Mouse (Mus musculus) kidney, postnatal 0 days (tissue): ENCODE results near the gene Gjb6. TPM values are rescaled to one million over a fixed set of nuclear protein-coding genes. Genes with fewer than 3 reads are reported as not detected.

Experiments used
- ATAC-seq: fragments of 200-750 bp; cut with Nextera tagmentation; replicated peaks from 2 replicates; pipeline ENCODE4 v1.8.0; 2017; ENCODE audit warnings: low read depth, moderate number of reproducible peaks, moderate TSS enrichment, moderate library complexity; ENCODE audit not compliant: low FRiP score
- DNase-seq: peaks from one replicate; pipeline ENCODE4 v3.0.0-alpha.2; 2016; ENCODE audit warnings: low spot score
- H3K27ac ChIP-seq: fragments of 300-500 bp; sonication (generic); 2 replicates; pipeline ENCODE4 v1.5.1; 2014; ENCODE audit warnings: mild to moderate bottlenecking
- H3K27me3 ChIP-seq: fragments of 300-500 bp; sonication (generic); 2 replicates; pipeline ENCODE4 v1.6.1; 2014; ENCODE audit warnings: low read length, mixed read lengths; ENCODE audit not compliant: insufficient read depth
- H3K36me3 ChIP-seq: fragments of 300-500 bp; sonication (generic); 2 replicates; pipeline ENCODE4 v1.6.1; 2014; ENCODE audit warnings: low read length, mixed read lengths; ENCODE audit not compliant: insufficient read depth
- H3K4me1 ChIP-seq: fragments of 300-500 bp; sonication (generic); replicated peaks from 2 replicates; pipeline ENCODE4 v1.6.1; 2014; ENCODE audit warnings: antibody characterized with exemption, low read length, mixed read lengths; ENCODE audit not compliant: insufficient read depth
- H3K4me2 ChIP-seq: fragments of 300-500 bp; sonication (generic); 2 replicates; pipeline ENCODE4 v1.6.1; 2014; ENCODE audit warnings: mild to moderate bottlenecking, low read length, moderate library complexity, mixed read lengths
- H3K4me3 ChIP-seq: fragments of 300-500 bp; sonication (generic); replicated peaks from 2 replicates; pipeline ENCODE4 v1.5.1; 2014; ENCODE audit warnings: low read depth, low read length
- H3K9ac ChIP-seq: fragments of 300-500 bp; sonication (generic); 2 replicates; pipeline ENCODE4 v1.6.1; 2014; ENCODE audit warnings: low read depth, low read length
- H3K9me3 ChIP-seq: fragments of 300-500 bp; sonication (generic); replicated peaks from 2 replicates; pipeline ENCODE4 v1.6.1; 2016; ENCODE audit warnings: low read length, inconsistent platforms, mixed read lengths
- CTCF ChIP-seq: IDR thresholded peaks from 2 replicates; pipeline ENCODE4 v1.5.1; 2016; ENCODE audit warnings: antibody characterized with exemption, low read depth, mild to moderate bottlenecking, moderate library complexity
- WGBS: fragments of 180-500 bp; shearing (Covaris S2); extraction: QIAGEN DNeasy Blood & Tissue Kit; methylation state at CpG from one replicate; pipeline ENCODE4 v1.1.7; 2014; 5-methylcytosine and 5-hydroxymethylcytosine counted together
- polyA plus RNA-seq: library from polyadenylated mRNA; unstranded; fragments of >200 nt; fragmentation: Nextera tagmentation; extraction: Ambion mirVana; gene quantifications from 2 replicates; pipeline ENCODE4 v1.2.1, GENCODE M21; 2015

The Gjb6 gene
- polyA plus RNA-seq, 1 experiment from 2014 or later = 1.9 TPM

- H3K4me1 ChIP-seq = no peaks in the 10 kb centered on the region
- H3K4me2 ChIP-seq = no peak overlapping the region
- H3K4me3 ChIP-seq = no peak overlapping the region
- WGBS = 30% methylated on average over 4 of the region's 4 CpGs
- TF ChIP-seq CTCF = no peak
- H3K27ac ChIP-seq = no peak overlapping the region
- H3K9me3 ChIP-seq = no peaks in the 10 kb centered on the region
- ATAC-seq (no peak), DNase-seq (no peak)
- no peak overlapping the region for H3K9ac ChIP-seq
- H3K27me3 ChIP-seq = no peaks in the 10 kb centered on the region
- no peaks in the 10 kb centered on the region for H3K36me3 ChIP-seq
Observed at GRCm38 (mm10) chr14:57127383-57127782, 6.0 kb downstream of the Gjb6 start.

GRCm38 (mm10) chr14:57122295-57122694 lies 11.1 kb downstream of the Gjb6 start:
- no peaks in the 10 kb centered on the region for H3K4me1 ChIP-seq
- no peak overlapping the region for H3K9ac ChIP-seq
- DNase-seq (no peak), ATAC-seq (no peak)
- H3K27me3 ChIP-seq = no peaks in the 10 kb centered on the region
- no peak overlapping the region for H3K27ac ChIP-seq
- no peaks in the 10 kb centered on the region for H3K9me3 ChIP-seq
- WGBS = 82% methylated on average over 7 of the region's 7 CpGs
- H3K4me2 ChIP-seq = no peak overlapping the region
- no peak for TF ChIP-seq CTCF
- H3K4me3 ChIP-seq = no peak overlapping the region
- no peaks in the 10 kb centered on the region for H3K36me3 ChIP-seq

GRCm38 (mm10) chr14:57115823-57116544 lies 17.4 kb downstream of the Gjb6 start, which contains the start of gene Gm4491:
Gm4491 (minus strand) TSS chr14:57115883.
- no peaks in the 10 kb centered on the region for H3K4me1 ChIP-seq
- peak; percentile 59 for DNase-seq
- H3K27ac ChIP-seq = no peak within 1 kb of the TSS
- H3K27me3 ChIP-seq = no peaks in the 10 kb centered on the region
- no peaks in the 10 kb centered on the region for H3K9me3 ChIP-seq
- no peak for TF ChIP-seq CTCF
- H3K9ac ChIP-seq = no peak within 1 kb of the TSS
- H3K4me2 ChIP-seq = 0 out of 2 replicates have a peak within 1 kb of the TSS, but pooled peaks have one; percentile 6
- H3K4me3 ChIP-seq = no peak within 1 kb of the TSS
- WGBS = 19% methylated on average over 13 of the region's 13 CpGs
- no peak for ATAC-seq
- no peaks in the 10 kb centered on the region for H3K36me3 ChIP-seq

- ATAC-seq = no peak
- H3K27me3 ChIP-seq = peaks cover 14% of the 10 kb centered on the region
- WGBS = 6% methylated on average over 4 of the region's 4 CpGs
Observed at GRCm38 (mm10) chr14:57109194-57109593, 24.2 kb downstream of the Gjb6 start.

GRCm38 (mm10) chr14:57107916-57108315 lies 25.5 kb downstream of the Gjb6 start:
- peaks cover 22% of the 10 kb centered on the region for H3K27me3 ChIP-seq
- no peak for TF ChIP-seq CTCF
- DNase-seq (no peak), ATAC-seq (no peak)
- WGBS = 39% methylated on average over 5 of the region's 5 CpGs
- H3K4me2 ChIP-seq = no peak overlapping the region
- no peaks in the 10 kb centered on the region for H3K4me1 ChIP-seq
- no peaks in the 10 kb centered on the region for H3K9me3 ChIP-seq
- H3K9ac ChIP-seq = no peak overlapping the region
- H3K36me3 ChIP-seq = no peaks in the 10 kb centered on the region
- H3K27ac ChIP-seq = no peak overlapping the region
- H3K4me3 ChIP-seq = no peak overlapping the region

More at GRCm38 (mm10) chr14:57109194-57109593, 24.2 kb downstream of the Gjb6 start:
- no peak overlapping the region for H3K4me2 ChIP-seq
- no peaks in the 10 kb centered on the region for H3K9me3 ChIP-seq
- H3K9ac ChIP-seq = no peak overlapping the region
- H3K36me3 ChIP-seq = no peaks in the 10 kb centered on the region
- peak; percentile 81 for DNase-seq
- no peaks in the 10 kb centered on the region for H3K4me1 ChIP-seq
- no peak overlapping the region for H3K27ac ChIP-seq
- peak; percentile 93 for TF ChIP-seq CTCF
- H3K4me3 ChIP-seq = no peak overlapping the region

GRCm38 (mm10) chr14:57107091-57107490 lies 26.3 kb downstream of the Gjb6 start:
- H3K9me3 ChIP-seq = no peaks in the 10 kb centered on the region
- peak; percentile 43; the same call in 1 of the 2 replicates for ATAC-seq
- H3K9ac ChIP-seq = no peak overlapping the region
- H3K4me1 ChIP-seq = no peaks in the 10 kb centered on the region
- DNase-seq = no peak
- no peak overlapping the region for H3K27ac ChIP-seq
- no peak overlapping the region for H3K4me2 ChIP-seq
- TF ChIP-seq CTCF = no peak
- peaks cover 22% of the 10 kb centered on the region for H3K27me3 ChIP-seq
- WGBS = 55% methylated on average over 8 of the region's 8 CpGs
- no peaks in the 10 kb centered on the region for H3K36me3 ChIP-seq
- no peak overlapping the region for H3K4me3 ChIP-seq
